Mouse (Mus musculus): ENCODE measurements at regions not wholly inside any gene's neighbourhood (a gene's known extent, or its start where the extent isn't known, plus 50 kb on each side); places are given as distances from the start of the nearest gene placed in this dataset.
A peak's percentile ranks its signal among the peaks of the same experiment; 100 is the strongest.

DNA sequence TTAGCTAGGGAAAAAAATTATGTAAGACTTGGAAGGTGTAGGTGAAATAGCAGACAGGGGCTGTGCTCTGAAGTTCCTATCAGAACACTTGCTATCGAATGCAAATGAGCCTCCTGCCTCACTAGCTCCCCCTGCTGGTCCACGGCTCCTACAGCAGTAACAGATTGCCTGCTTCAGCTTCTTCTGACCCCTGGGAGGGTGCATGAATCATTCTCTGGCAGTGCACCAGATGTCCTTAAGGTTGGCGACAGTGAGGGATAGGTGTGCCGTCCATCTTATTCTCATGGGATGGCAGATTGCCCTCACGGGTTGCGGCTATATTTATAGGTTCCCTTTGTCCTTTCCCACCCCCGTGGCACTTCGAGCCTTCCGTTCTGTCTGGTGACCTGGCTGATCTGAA is 535.7 kb downstream of the Plekhb2 start:
- TF ChIP-seq CTCF (IDR thresholded peaks at IDR 0.05; ENCODE audit: low read depth, low read length) = peak; percentile 92
- no peak for TF ChIP-seq POLR2A (IDR thresholded peaks at IDR 0.05; ENCODE audit: insufficient read depth, low read length)
- no peak for TF ChIP-seq EP300 (IDR thresholded peaks at IDR 0.05; ENCODE audit: insufficient read depth, low read depth, low read length)

Data from ES-Bruce4 (cell line).